Mouse (Mus musculus) embryonic facial prominence, embryonic 11.5 days (tissue): ENCODE data around the gene Magt1. TPM values are rescaled to one million over a fixed set of nuclear protein-coding genes. Genes with fewer than 3 reads are reported as not detected.
"Not testable (repeated sequence)": the region's sequence is repeated elsewhere in the genome, so short reads cannot be mapped to it uniquely, and the experiment has no call there.

Experiments used
- ATAC-seq: fragments of 200-750 bp; cut with Nextera tagmentation; replicated peaks from 2 replicates; pipeline ENCODE4 v1.8.0; 2017; ENCODE audit warnings: low read depth; ENCODE audit not compliant: insufficient number of reproducible peaks, low FRiP score, low TSS enrichment
- DNase-seq: peaks from one replicate; pipeline ENCODE4 v3.0.0-alpha.2; 2015; ENCODE audit warnings: low spot score
- H3K27ac ChIP-seq: fragments of 300-500 bp; sonication (generic); replicated peaks from 2 replicates; pipeline ENCODE4 v1.5.1; 2014; ENCODE audit warnings: mild to moderate bottlenecking, low read depth, low read length, control low read depth
- H3K27me3 ChIP-seq: fragments of 300-500 bp; sonication (generic); 2 replicates; pipeline ENCODE4 v1.6.1; 2014; ENCODE audit warnings: mild to moderate bottlenecking, low read length, moderate library complexity, mixed read lengths; ENCODE audit not compliant: control insufficient read depth, insufficient read depth
- H3K36me3 ChIP-seq: fragments of 300-500 bp; sonication (generic); replicated peaks from 2 replicates; pipeline ENCODE4 v1.6.1; 2014; ENCODE audit warnings: low read depth, mild to moderate bottlenecking, low read length, moderate library complexity, mixed read lengths; ENCODE audit not compliant: control insufficient read depth, insufficient read depth
- H3K4me1 ChIP-seq: fragments of 300-500 bp; sonication (generic); 2 replicates; pipeline ENCODE4 v1.6.1; 2014; ENCODE audit warnings: low read length, mixed read lengths; ENCODE audit not compliant: control insufficient read depth, insufficient read depth
- H3K4me2 ChIP-seq: fragments of 300-500 bp; sonication (generic); 2 replicates; pipeline ENCODE4 v1.6.1; 2014; ENCODE audit warnings: low read depth, mild to moderate bottlenecking, control low read depth, low read length, moderate library complexity
- H3K4me3 ChIP-seq: fragments of 300-500 bp; sonication (generic); 2 replicates; pipeline ENCODE4 v1.5.1; 2014; ENCODE audit warnings: low read depth, low read length, control low read depth
- H3K9ac ChIP-seq: fragments of 300-500 bp; sonication (generic); replicated peaks from 2 replicates; pipeline ENCODE4 v1.6.1; 2014; ENCODE audit warnings: mild to moderate bottlenecking, control low read depth, low read length
- H3K9me3 ChIP-seq: fragments of 300-500 bp; sonication (generic); replicated peaks from 2 replicates; pipeline ENCODE4 v1.6.1; 2016; ENCODE audit warnings: mild to moderate bottlenecking, low read length, inconsistent platforms, mixed read lengths; ENCODE audit not compliant: control insufficient read depth
- WGBS: fragments of 180-500 bp; shearing (Covaris S2); extraction: QIAGEN DNeasy Blood & Tissue Kit; methylation state at CpG from one replicate; pipeline ENCODE4 v1.1.7; 2014; 5-methylcytosine and 5-hydroxymethylcytosine counted together
- polyA plus RNA-seq: library from polyadenylated mRNA; unstranded; fragments of >200 nt; fragmentation: Nextera tagmentation; extraction: Ambion mirVana; gene quantifications from 2 replicates; pipeline ENCODE4 v1.2.1, GENCODE M21; 2014

Gene Magt1
- polyA plus RNA-seq, 1 experiment from 2014 or later = 68.9 TPM

DNA sequence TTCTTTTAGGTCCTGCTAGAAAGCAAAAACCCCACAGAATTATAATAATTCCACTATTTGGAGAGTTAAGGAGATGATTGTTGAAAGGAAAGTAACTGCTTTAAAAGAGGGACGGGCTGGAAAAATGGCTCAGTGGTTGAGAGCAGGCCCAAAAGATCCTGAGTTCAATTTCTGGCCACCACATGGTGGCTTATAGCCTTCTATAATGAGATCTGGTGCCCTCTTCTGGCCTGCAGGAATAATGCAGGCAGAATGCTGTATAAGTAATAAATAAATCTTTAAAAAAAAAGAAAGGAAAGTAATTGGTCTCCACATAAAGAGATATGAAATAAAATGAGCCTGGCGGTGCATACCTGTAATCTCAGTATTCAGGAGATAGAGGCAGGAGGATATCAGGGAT lies 1.5 kb upstream of the Magt1 start:
- ATAC-seq (no peak), DNase-seq (peak; percentile 55)
- H3K27ac ChIP-seq = no peak overlapping the region
- H3K9ac ChIP-seq = no peak overlapping the region
- no peak overlapping the region for H3K4me3 ChIP-seq
- WGBS = 35% methylated on average over 2 of the region's 2 CpGs
- H3K27me3 ChIP-seq = no peaks in the 10 kb centered on the region
- no peak overlapping the region for H3K4me2 ChIP-seq
- H3K4me1 ChIP-seq = no peaks in the 10 kb centered on the region
- H3K9me3 ChIP-seq = no peaks in the 10 kb centered on the region
- no peaks in the 10 kb centered on the region for H3K36me3 ChIP-seq

DNA sequence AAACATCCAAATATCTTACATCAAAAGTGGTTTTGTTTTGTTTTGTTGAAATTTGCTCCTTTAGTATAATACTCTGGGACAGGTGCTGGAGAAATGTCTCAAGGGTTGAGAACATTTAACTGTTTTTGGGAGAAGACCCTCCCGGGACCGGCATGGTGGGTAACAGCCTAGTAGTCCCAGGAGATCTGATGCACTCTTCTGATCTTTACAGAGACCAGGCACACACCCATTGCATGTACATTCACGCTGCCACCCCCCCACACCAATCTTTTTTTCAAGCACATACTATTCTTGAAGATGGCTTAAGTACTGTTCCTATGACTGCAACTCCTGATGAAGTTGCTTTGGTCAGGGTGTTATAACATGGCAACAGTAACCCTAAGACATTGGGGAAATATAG lies 853 bp upstream of the Magt1 start:
- H3K27ac ChIP-seq = no peak overlapping the region
- H3K9ac ChIP-seq = no peak overlapping the region
- no peaks in the 10 kb centered on the region for H3K4me1 ChIP-seq
- no peaks in the 10 kb centered on the region for H3K36me3 ChIP-seq
- DNase-seq (no peak), ATAC-seq (no peak)
- no peak overlapping the region for H3K4me2 ChIP-seq
- WGBS = 72% methylated on average over 3 of the region's 3 CpGs
- H3K9me3 ChIP-seq = no peaks in the 10 kb centered on the region
- no peaks in the 10 kb centered on the region for H3K27me3 ChIP-seq
- no peak overlapping the region; the same call in 1 of the 2 replicates for H3K4me3 ChIP-seq

DNA sequence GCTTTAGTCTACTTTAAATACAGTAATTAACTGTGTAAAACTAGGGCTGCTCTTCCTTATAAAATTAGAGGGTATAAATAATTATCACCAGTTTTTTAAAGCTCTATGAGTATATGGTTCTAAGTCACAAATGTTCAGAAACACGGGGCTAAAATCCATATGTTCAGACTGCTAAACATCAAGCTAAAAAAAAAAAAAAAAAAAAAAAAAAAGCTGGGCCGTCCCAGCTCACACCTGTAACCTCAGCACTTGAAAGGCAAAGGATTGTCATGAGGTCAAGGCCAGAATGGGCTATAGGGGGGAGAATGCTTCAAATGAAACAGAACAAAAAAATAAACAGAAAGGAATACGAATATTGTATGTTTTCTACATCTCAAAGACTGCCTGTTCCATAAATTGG lies 944 bp downstream of the Magt1 start:
- Histone ChIP-seq H3K36me3 (no peaks in the 10 kb centered on the region), H3K9me3 (no peaks in the 10 kb centered on the region), H3K4me2 (peak overlapping the region; percentile 32), H3K4me1 (no peaks in the 10 kb centered on the region), H3K4me3 (peak overlapping the region; percentile 56), H3K27ac (no peak overlapping the region), H3K9ac (no peak overlapping the region; the same call in none of the 2 replicates), H3K27me3 (no peaks in the 10 kb centered on the region)
- no peak for ATAC-seq
- 17% methylated on average over 3 of the region's 3 CpGs for WGBS
- DNase-seq = no peak

DNA sequence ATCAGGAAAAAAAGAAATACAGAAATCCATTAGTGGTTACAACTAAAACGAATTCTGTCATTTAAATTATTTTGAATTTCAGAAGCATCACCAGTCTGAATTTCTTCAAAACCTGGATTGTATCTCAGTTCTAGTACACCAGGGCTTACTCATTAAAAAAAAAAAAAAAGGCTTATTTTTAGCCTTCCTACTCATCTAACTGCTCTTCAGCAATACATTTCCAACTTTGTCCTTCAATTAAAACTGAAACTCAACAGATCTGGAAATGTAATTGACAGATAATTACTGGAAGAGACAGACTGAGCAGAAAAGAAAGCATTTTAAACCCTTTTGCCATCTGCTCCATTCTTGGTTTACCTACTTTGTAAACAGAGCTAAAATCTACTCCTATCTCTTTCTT lies 10.1 kb downstream of the Magt1 start:
- Histone ChIP-seq H3K4me1 (no peaks in the 10 kb centered on the region), H3K27me3 (no peaks in the 10 kb centered on the region), H3K4me2 (no peak overlapping the region), H3K9me3 (no peaks in the 10 kb centered on the region), H3K4me3 (no peak overlapping the region), H3K27ac (no peak overlapping the region), H3K36me3 (no peaks in the 10 kb centered on the region), H3K9ac (no peak overlapping the region)
- DNase-seq = no peak
- 85% methylated on average over 1 of the region's 1 CpGs for WGBS
- ATAC-seq = no peak

DNA sequence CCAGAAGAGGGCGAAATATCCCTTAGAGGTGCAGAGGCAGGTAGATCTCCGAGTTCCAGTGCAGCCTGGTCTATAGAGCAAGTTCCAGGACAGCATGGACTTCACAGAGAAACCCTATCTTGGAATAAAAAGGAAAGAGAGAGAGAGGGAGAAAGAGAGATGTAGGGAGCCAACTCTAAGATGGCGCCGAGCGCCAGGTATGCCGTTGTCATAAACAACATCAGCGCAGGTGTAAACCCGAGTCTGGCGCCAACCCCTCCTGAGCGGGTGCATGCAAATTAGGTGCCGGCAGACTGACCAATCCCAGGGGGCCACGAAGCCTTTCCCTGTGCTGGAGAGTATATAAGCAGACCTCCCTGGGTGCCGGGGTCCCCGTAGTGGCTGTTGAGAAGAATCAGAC lies 54.6 kb downstream of the Magt1 start:
- H3K9ac ChIP-seq, H3K36me3 ChIP-seq, H3K9me3 ChIP-seq, H3K27me3 ChIP-seq, H3K4me1 ChIP-seq, ATAC-seq, DNase-seq, H3K4me3 ChIP-seq, H3K27ac ChIP-seq, H3K4me2 ChIP-seq: not testable (repeated sequence)
- 71% methylated on average over 14 of the region's 14 CpGs for WGBS

DNA sequence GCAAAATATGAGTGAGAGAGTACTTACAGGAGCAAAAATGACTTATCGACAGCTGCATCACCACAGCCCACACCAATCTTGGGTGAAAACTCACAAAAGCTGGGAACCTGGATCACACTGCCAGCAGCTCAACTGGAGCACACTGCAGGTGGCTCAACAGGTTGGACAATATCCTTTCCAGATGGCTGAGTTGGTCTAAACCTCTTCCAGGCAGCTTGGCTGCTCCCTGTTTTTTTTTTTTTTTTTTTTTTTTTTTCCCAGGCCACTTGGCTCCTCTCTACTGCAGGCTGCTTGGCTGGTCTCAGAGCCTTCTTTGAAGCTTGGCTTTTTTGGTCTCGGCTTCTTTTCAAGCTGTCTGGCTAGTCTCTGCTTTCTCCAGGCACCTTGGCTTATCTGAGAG lies 57.7 kb downstream of the Magt1 start:
- no peak overlapping the region for H3K27ac ChIP-seq
- no peaks in the 10 kb centered on the region for H3K27me3 ChIP-seq
- DNase-seq (no peak), ATAC-seq (no peak)
- no peak overlapping the region for H3K4me2 ChIP-seq
- 79% methylated on average over 2 of the region's 2 CpGs for WGBS
- no peak overlapping the region for H3K4me3 ChIP-seq
- no peak overlapping the region for H3K9ac ChIP-seq
- H3K36me3 ChIP-seq = no peaks in the 10 kb centered on the region
- H3K4me1 ChIP-seq = no peaks in the 10 kb centered on the region
- no peaks in the 10 kb centered on the region for H3K9me3 ChIP-seq

DNA sequence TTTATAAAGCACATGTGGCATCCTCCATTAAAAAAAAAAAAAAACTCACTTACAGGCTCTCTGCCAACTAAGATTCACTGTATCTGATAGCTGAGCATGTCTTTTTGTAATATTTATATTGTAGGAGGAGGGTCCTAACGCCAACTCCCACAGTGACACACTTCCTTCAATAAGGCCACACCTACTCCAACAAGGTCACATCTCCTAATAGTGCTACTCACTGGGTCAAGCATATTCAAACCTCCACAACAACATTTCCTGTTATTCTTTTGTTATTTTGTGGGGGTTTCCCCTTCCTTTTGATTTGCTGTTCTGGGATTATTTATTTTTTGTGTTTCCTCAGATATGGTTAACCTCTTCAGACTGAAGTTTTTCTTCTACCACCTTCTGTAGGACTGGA lies 65.3 kb downstream of the Magt1 start:
- DNase-seq (no peak), ATAC-seq (no peak)
- no peaks in the 10 kb centered on the region for H3K9me3 ChIP-seq
- no peaks in the 10 kb centered on the region for H3K4me1 ChIP-seq
- no peak overlapping the region for H3K4me3 ChIP-seq
- H3K27ac ChIP-seq = no peak overlapping the region
- H3K9ac ChIP-seq = no peak overlapping the region
- no peaks in the 10 kb centered on the region for H3K27me3 ChIP-seq
- no peaks in the 10 kb centered on the region for H3K36me3 ChIP-seq
- WGBS = 67% methylated on average over 1 of the region's 1 CpGs
- H3K4me2 ChIP-seq = no peak overlapping the region

DNA sequence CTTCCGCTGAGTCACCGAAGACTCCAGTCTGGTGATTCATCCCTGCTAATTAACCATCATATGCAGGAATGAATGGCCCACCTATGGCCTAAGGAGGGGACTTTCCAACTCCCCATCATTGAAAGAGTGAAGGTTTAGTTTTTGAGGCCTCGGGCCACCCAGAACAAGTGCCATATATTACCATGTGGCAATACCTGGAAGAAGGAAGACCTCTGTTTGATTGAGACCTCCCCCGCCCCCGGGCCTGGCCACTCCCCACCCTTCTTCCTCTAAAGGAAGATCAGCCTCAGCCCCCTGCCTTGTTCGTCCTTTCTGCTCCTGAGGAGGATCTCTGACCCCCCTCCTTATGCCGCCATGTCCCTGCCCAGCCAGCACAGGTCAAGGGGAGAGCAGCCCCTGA lies 72.5 kb downstream of the Magt1 start:
- 79% methylated on average over 7 of the region's 7 CpGs for WGBS
- ATAC-seq (no peak), DNase-seq (no peak)
- Histone ChIP-seq H3K4me2 (no peak overlapping the region), H3K36me3 (no peaks in the 10 kb centered on the region), H3K27ac (no peak overlapping the region), H3K27me3 (no peaks in the 10 kb centered on the region), H3K9me3 (no peaks in the 10 kb centered on the region), H3K4me1 (no peaks in the 10 kb centered on the region), H3K9ac (no peak overlapping the region), H3K4me3 (no peak overlapping the region)
